Mouse (Mus musculus): ENCODE results near the gene Ddx24.

DNA sequence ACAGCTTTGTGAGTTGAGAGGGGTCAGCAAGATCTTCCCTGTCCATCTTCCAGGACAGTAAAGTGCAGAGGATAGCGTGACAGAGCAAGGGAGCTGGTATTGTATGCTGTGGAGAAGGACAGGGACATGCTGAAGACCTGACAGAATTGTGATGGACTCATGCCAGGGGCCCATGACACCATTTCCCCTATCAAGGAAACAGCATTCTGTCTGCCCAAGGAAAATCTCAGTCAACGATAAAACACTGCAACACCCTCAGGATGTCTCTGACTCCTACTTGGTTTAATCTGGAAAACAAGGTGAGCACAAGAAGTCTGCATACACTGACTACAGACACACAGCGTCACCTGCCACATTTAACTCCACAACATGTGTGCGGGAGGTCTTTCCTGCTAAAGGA, 17.9 kb downstream of the Ddx24 start, which contains the start of gene 9330161L09Rik:
- TF ChIP-seq POLR2A (IDR thresholded peaks at IDR 0.05; ENCODE audit: borderline replicate concordance, extremely low read depth, low read depth, low read length) (no peak), CTCF (IDR thresholded peaks at IDR 0.05; ENCODE audit: insufficient read depth, low read length) (no peak)
